Mouse (Mus musculus) stomach, postnatal 0 days (tissue): Measurements from ENCODE around the gene Podxl2. TPM values are rescaled to one million over a fixed set of nuclear protein-coding genes. Genes with fewer than 3 reads are reported as not detected.

ENCODE experiments used
- ATAC-seq: fragments of 200-750 bp; cut with Nextera tagmentation; 2 replicates; pipeline ENCODE4 v1.8.0; 2017; ENCODE audit not compliant: low FRiP score, low TSS enrichment
- DNase-seq: peaks from one replicate; pipeline ENCODE4 v3.0.0-alpha.2; 2016; ENCODE audit warnings: low spot score
- H3K27ac ChIP-seq: fragments of 300-500 bp; sonication (generic); replicated peaks from 2 replicates; pipeline ENCODE4 v1.5.1; 2014; ENCODE audit warnings: mild to moderate bottlenecking, control low read depth
- H3K27me3 ChIP-seq: fragments of 300-500 bp; sonication (generic); 2 replicates; pipeline ENCODE4 v1.6.1; 2014; ENCODE audit warnings: low read length; ENCODE audit not compliant: control insufficient read depth, insufficient read depth
- H3K36me3 ChIP-seq: fragments of 300-500 bp; sonication (generic); 2 replicates; pipeline ENCODE4 v1.6.1; 2014; ENCODE audit warnings: low read length, mixed read lengths; ENCODE audit not compliant: control insufficient read depth, insufficient read depth
- H3K4me1 ChIP-seq: fragments of 300-500 bp; sonication (generic); replicated peaks from 2 replicates; pipeline ENCODE4 v1.6.1; 2014; ENCODE audit warnings: antibody characterized with exemption; ENCODE audit not compliant: control insufficient read depth, insufficient read depth
- H3K4me2 ChIP-seq: fragments of 300-500 bp; sonication (generic); replicated peaks from 2 replicates; pipeline ENCODE4 v1.6.1; 2014; ENCODE audit warnings: low read depth, mild to moderate bottlenecking, control low read depth, moderate library complexity
- H3K4me3 ChIP-seq: fragments of 300-500 bp; sonication (generic); 2 replicates; pipeline ENCODE4 v1.5.1; 2014; ENCODE audit warnings: low read depth, low read length, control low read depth
- H3K9ac ChIP-seq: fragments of 300-500 bp; sonication (generic); 2 replicates; pipeline ENCODE4 v1.6.1; 2014; ENCODE audit warnings: mild to moderate bottlenecking, low read length, control low read depth, mixed read lengths
- H3K9me3 ChIP-seq: fragments of 300-500 bp; sonication (generic); 2 replicates; pipeline ENCODE4 v1.6.1; 2016; ENCODE audit warnings: low read length; ENCODE audit not compliant: control insufficient read depth
- CTCF ChIP-seq: IDR thresholded peaks from 2 replicates; pipeline ENCODE4 v1.5.1; 2016; ENCODE audit warnings: antibody characterized with exemption, low read depth, mild to moderate bottlenecking, moderate library complexity
- EP300 ChIP-seq: optimal IDR thresholded peaks from 2 replicates; pipeline ENCODE3; 2016; ENCODE audit warnings: antibody characterized with exemption
- WGBS: fragments of 180-500 bp; shearing (Covaris S2); extraction: QIAGEN DNeasy Blood & Tissue Kit; methylation state at CpG from one replicate; pipeline ENCODE4 v1.1.7; 2014; 5-methylcytosine and 5-hydroxymethylcytosine counted together
- polyA plus RNA-seq: library from polyadenylated mRNA; unstranded; fragments of >200 nt; fragmentation: Nextera tagmentation; extraction: Ambion mirVana; gene quantifications from 2 replicates; pipeline ENCODE4 v1.2.1, GENCODE M21; 2015

Podxl2 gene
- polyA plus RNA-seq, 1 experiment from 2014 or later: 31.4 TPM

DNA sequence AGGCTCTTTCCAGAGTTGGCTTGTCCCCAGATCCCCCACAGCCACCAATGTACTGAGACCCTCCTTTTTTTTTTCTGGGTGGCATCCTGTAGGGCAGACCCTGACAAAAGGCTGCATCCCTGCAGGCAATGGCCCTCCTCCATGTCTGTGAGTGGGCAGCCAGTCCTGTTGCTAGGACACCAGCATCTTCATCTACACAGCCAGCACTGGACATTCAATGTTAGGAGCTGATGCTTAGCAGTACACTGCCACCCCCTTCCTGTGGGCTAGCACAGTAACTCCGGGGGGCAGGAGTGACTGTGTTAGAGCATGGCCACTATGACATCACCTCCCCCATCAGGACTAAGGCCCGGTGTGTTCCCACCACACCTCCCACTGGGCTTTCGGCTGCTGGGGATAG lies 59.8 kb downstream of the Podxl2 start:
- ATAC-seq (no peak), DNase-seq (no peak)
- no peak overlapping the region for H3K4me3 ChIP-seq
- no peak for TF ChIP-seq EP300
- TF ChIP-seq CTCF: no peak
- 87% methylated on average over 3 of the region's 3 CpGs for WGBS
- H3K27ac ChIP-seq: no peak overlapping the region
- no peak overlapping the region for H3K9ac ChIP-seq
- H3K9me3 ChIP-seq: no peaks in the 10 kb centered on the region
- no peak overlapping the region for H3K4me2 ChIP-seq
- H3K4me1 ChIP-seq: no peaks in the 10 kb centered on the region
- H3K36me3 ChIP-seq: peaks cover 8% of the 10 kb centered on the region
- H3K27me3 ChIP-seq: no peaks in the 10 kb centered on the region

DNA sequence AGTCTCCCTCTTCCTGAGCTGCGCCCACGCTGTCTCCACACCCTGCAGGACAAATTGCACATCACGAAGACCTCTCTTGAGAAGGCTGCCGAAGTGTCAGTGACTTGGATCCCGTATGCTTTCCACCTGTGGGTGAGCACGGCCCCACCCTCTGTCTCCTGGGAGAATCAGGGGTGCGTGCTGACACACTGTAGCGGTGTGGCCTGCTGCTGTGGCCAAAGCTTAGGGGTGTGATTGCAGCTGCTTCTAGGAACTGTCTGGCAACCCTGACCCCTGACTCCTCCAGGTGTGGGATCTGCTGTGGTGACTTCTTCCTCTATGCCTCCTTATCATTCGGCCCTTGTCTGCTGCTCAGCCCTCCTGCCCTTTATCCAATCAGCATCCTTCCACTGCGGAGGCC lies 61.0 kb downstream of the Podxl2 start:
- no peaks in the 10 kb centered on the region for H3K9me3 ChIP-seq
- no peaks in the 10 kb centered on the region for H3K27me3 ChIP-seq
- H3K27ac ChIP-seq: no peak overlapping the region
- no peak overlapping the region for H3K4me2 ChIP-seq
- TF ChIP-seq EP300 (no peak), CTCF (no peak)
- 73% methylated on average over 10 of the region's 10 CpGs for WGBS
- no peak for DNase-seq
- H3K9ac ChIP-seq: no peak overlapping the region
- no peak overlapping the region for H3K4me3 ChIP-seq
- H3K36me3 ChIP-seq: peaks cover 4% of the 10 kb centered on the region; the same call in 1 of the 2 replicates
- H3K4me1 ChIP-seq: no peaks in the 10 kb centered on the region
- ATAC-seq: no peak

DNA sequence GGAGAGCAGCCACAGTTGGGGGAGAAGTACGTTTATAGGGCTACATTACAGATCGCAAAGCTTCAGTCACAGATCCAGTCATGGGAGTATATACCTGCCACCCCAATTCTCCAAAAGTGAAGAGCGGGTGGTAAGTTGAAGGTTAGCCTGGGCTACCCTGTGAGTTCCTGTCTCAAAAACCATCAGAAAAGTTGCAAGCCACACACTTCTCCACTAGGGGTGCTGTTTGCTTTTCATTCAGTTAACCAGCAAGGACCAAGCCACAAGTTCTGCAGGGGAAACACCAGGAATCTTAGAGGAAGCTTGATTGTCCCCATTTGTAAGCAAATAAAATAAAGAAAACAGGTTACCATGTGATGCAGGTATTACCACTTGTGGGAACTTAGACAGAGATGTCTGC lies 62.0 kb downstream of the Podxl2 start:
- no peak overlapping the region for H3K4me3 ChIP-seq
- no peak overlapping the region for H3K27ac ChIP-seq
- ATAC-seq: no peak
- WGBS: 82% methylated on average over 3 of the region's 3 CpGs
- TF ChIP-seq CTCF (peak; percentile 83), EP300 (no peak)
- H3K4me2 ChIP-seq: no peak overlapping the region
- DNase-seq: peak; percentile 48
- no peaks in the 10 kb centered on the region for H3K9me3 ChIP-seq
- no peaks in the 10 kb centered on the region for H3K4me1 ChIP-seq
- H3K9ac ChIP-seq: no peak overlapping the region
- peaks cover 4% of the 10 kb centered on the region; the same call in 1 of the 2 replicates for H3K36me3 ChIP-seq
- no peaks in the 10 kb centered on the region for H3K27me3 ChIP-seq

DNA sequence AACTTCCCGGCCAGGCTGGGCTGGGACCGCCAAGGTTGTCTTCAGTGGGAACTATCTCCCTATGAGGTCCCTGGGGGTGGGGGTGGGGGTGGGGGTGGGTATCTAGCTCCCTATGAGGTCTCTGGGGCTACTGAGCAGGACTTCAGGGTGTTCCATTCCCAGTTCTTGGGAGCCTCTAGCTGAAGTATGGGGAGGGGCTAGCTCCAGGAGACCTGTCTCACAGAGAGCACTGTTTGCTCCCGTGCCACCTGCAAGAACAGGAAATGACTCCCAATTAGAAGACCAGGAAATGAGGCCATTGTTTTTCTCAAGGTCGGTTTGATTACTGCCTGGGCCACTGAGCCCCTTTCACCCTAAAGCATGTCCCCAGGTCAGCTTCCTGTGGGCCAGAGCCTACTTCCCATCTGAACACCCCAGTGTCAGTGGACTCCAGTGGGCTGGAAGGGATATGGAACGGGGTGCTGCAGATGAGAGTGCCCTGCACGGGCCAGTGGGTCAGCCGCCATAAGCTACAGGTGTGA lies 62.9 kb downstream of the Podxl2 start:
- Histone ChIP-seq H3K9ac (no peak overlapping the region), H3K9me3 (no peaks in the 10 kb centered on the region), H3K27ac (peak overlapping the region; percentile 40; the same call in 1 of the 2 replicates), H3K27me3 (no peaks in the 10 kb centered on the region), H3K4me1 (no peaks in the 10 kb centered on the region), H3K36me3 (peaks cover 4% of the 10 kb centered on the region; the same call in 1 of the 2 replicates), H3K4me3 (no peak overlapping the region), H3K4me2 (no peak overlapping the region; the same call in 1 of the 2 replicates)
- no peak for DNase-seq
- TF ChIP-seq CTCF (no peak), EP300 (no peak)
- 48% methylated on average over 7 of the region's 7 CpGs for WGBS
- no peak for ATAC-seq

DNA sequence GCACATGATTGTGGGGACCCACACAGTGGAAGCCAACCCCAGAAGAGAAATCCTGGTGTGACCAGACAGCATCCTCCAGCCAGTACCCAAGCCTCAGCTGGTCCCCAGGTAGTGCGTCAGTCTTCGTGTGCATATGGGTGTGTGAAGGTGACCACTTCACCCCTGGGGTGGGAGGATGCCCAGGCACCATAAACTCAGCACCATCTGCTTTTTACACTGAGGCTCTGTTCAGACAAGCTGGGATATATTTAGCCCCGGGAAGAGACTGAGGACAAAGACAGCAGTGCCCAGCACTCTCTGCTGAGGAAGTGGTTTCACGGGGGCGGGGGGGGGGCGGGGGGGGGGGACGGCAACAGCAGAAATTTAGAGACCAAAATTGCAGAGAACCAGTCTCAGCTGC lies 63.4 kb downstream of the Podxl2 start:
- H3K4me3 ChIP-seq: no peak overlapping the region
- H3K4me2 ChIP-seq: no peak overlapping the region
- no peaks in the 10 kb centered on the region for H3K4me1 ChIP-seq
- H3K27ac ChIP-seq: peak overlapping the region; percentile 30; the same call in 1 of the 2 replicates
- DNase-seq (no peak), ATAC-seq (no peak)
- H3K9ac ChIP-seq: no peak overlapping the region
- TF ChIP-seq EP300: no peak
- no peak for TF ChIP-seq CTCF
- no peaks in the 10 kb centered on the region for H3K27me3 ChIP-seq
- H3K9me3 ChIP-seq: no peaks in the 10 kb centered on the region
- WGBS: 39% methylated on average over 7 of the region's 7 CpGs
- H3K36me3 ChIP-seq: peaks cover 4% of the 10 kb centered on the region; the same call in 1 of the 2 replicates

DNA sequence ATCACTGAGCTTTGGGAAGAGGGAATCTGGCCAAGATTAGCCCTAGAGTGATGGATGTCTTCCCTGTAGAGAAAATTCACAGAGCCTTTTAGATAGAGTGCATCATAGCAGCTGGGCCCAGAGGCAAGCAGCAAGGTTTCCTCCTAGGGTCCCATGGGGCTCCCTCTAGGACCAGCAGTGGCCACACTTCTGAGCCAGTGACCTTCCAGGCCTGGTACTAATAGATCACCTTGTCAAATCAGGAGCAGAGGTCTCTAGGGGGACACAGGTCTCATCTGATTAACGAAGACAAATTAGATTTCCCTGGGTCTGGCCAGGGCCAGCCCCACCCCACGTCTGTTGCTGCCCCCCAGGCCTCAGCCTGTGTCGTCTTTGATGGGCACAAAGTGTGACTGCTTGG lies 64.6 kb downstream of the Podxl2 start:
- H3K9ac ChIP-seq: no peak overlapping the region
- no peak for DNase-seq
- no peak overlapping the region for H3K4me3 ChIP-seq
- TF ChIP-seq CTCF: no peak
- peaks cover 4% of the 10 kb centered on the region; the same call in 1 of the 2 replicates for H3K36me3 ChIP-seq
- H3K27ac ChIP-seq: 0 out of 2 replicates have a peak overlapping the region, but pooled peaks have one; percentile 0
- ATAC-seq: no peak
- H3K27me3 ChIP-seq: no peaks in the 10 kb centered on the region
- H3K4me1 ChIP-seq: no peaks in the 10 kb centered on the region
- no peak overlapping the region for H3K4me2 ChIP-seq
- H3K9me3 ChIP-seq: no peaks in the 10 kb centered on the region
- WGBS: 37% methylated on average over 3 of the region's 3 CpGs
